Mouse (Mus musculus): ENCODE data around the gene Galk2. TPM values are rescaled to one million over a fixed set of nuclear protein-coding genes. Genes with fewer than 3 reads are reported as not detected.

Gene Galk2
- total RNA-seq, 1 experiment from 2014 or later: 102 TPM

GRCm38 (mm10) chr2:125900797-125901410 is 42.0 kb downstream of the Galk2 start:
- no peak for DNase-seq

GRCm38 (mm10) chr2:125901426-125901825 is 42.5 kb downstream of the Galk2 start:
- DNase-seq: no peak

- DNase-seq: no peak
Observed at GRCm38 (mm10) chr2:125906407-125907066, 47.6 kb downstream of the Galk2 start.

- DNase-seq: no peak
Observed at GRCm38 (mm10) chr2:125907580-125908255, 48.8 kb downstream of the Galk2 start.

DNA sequence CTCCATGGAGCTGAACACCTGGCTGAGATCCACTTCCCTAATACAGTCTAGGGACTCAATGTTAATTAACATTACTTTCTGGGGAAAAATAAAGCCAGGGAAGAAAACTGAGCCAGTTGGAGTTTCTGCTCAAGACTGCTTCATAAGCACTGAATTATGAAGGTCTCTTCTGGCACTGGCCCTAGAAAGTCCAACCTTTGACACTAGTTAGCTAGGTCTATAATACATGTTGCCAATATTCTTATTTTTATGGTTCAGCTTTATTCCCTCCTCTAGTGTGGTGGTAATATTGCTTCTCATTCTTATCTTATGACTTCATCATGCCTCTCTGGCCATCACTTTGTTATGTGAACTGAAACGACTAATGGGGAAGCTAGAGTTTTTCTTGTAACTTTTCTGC is 55.3 kb downstream of the Galk2 start:
- no peak for DNase-seq

DNA sequence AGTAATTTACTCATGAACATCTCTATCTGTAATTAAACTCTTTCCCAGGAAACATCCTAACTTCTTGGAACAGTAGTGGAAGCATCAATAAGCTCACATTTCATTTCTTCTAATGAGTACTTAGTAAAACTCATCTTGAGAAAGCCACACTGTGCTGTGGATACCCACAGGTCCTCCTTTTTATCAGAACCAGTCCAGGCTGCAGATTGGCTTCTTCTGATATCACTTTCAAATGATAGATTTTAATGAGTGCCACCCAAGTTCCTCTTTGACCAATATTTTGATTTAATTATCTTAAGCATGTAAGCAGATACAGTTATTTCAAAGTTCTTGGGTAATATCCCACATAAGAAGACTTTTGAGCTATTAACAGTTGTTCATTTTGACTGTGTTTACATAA is 55.8 kb downstream of the Galk2 start:
- no peak for DNase-seq

DNA sequence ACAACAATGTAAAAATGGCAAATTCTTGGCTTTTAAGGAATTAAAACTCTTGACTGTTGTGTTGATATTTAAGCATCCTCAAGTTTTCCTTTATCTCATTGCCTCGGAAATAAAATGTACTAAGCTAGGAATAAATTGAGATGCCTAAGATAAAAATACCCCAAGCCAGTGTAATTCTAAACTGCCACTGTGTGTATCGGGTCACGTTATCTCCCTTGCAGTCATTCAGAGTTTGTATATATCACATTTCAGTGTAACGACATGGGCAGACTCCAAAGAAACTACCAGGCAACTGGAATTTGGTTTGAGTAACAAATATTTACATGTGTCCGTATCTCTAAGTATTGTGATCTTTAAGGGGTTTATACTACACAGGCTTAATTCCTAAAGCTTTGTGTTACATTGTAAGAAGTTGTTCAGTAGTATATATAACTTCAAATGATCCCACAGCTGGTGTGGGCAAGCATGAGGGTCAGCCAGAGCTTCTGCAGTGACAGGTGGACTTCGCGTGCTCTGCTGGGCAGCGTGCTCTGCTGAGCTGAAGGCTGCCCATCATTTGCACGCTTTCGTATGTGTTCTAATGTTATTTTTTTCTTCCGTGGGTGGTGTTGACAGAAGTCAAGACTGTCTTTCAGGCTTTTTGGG is 57.9 kb downstream of the Galk2 start:
- no peak for DNase-seq

- DNase-seq: no peak
Observed at GRCm38 (mm10) chr2:125917297-125917679, 58.4 kb downstream of the Galk2 start.

- no peak for DNase-seq
Observed at GRCm38 (mm10) chr2:125921273-125921672, 62.4 kb downstream of the Galk2 start.

- DNase-seq: no peak
Observed at GRCm38 (mm10) chr2:125922149-125922548, 63.2 kb downstream of the Galk2 start.

GRCm38 (mm10) chr2:125922877-125923276 is 64.0 kb downstream of the Galk2 start:
- peak; percentile 36 for DNase-seq

- DNase-seq: peak; percentile 38
Observed at GRCm38 (mm10) chr2:125923346-125923745, 64.4 kb downstream of the Galk2 start.

DNA sequence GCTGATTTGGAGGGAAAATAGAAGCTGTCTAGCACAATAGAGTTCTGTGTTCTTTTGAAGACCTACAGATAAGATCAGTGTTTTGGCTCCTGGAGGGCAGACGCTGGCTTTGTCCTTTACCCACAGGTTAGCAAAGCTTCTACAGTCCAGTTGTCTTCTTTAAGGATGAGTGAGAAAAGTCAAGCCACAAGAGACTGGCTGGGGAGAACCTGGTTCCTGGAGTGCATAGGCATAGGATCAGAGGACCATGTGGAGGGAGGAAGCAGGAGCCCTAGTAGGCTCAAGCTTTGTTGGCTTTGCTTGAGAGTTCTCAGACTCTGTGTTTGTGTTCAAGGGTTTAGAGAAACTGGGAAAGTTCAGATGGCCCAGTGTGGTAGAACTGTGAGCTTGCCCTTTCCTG is 65.6 kb downstream of the Galk2 start:
- DNase-seq: no peak

- no peak for DNase-seq
Observed at GRCm38 (mm10) chr2:125925081-125925480, 66.2 kb downstream of the Galk2 start.

GRCm38 (mm10) chr2:125929396-125929795 is 70.5 kb downstream of the Galk2 start:
- DNase-seq: no peak

GRCm38 (mm10) chr2:125929872-125930271 is 71.0 kb downstream of the Galk2 start:
- no peak for DNase-seq

- no peak for DNase-seq
Observed at GRCm38 (mm10) chr2:125931193-125931592, 72.3 kb downstream of the Galk2 start.

GRCm38 (mm10) chr2:125932734-125933133 is 73.8 kb downstream of the Galk2 start:
- no peak for DNase-seq

DNA sequence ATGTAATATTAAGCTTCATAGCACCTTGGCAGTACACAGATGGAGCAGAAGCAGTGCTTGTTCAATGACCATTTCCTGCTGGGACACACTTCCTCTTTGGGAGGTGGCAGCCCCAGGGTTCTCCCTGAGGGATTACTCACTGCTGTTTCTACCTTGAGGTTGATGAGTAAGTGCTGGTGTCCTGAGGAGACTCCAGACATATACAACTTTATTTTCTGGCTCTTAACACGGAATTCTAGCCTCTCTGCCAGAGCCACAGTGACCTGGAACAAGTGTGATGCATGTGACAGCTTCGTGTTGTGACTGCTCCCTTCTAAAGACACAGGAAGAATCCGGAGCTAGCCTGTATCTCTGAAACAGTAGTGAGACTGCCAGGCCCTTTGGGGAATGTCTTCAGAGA is 75.1 kb downstream of the Galk2 start:
- DNase-seq: no peak

- no peak for DNase-seq
Observed at GRCm38 (mm10) chr2:125936396-125936795, 77.5 kb downstream of the Galk2 start.

DNA sequence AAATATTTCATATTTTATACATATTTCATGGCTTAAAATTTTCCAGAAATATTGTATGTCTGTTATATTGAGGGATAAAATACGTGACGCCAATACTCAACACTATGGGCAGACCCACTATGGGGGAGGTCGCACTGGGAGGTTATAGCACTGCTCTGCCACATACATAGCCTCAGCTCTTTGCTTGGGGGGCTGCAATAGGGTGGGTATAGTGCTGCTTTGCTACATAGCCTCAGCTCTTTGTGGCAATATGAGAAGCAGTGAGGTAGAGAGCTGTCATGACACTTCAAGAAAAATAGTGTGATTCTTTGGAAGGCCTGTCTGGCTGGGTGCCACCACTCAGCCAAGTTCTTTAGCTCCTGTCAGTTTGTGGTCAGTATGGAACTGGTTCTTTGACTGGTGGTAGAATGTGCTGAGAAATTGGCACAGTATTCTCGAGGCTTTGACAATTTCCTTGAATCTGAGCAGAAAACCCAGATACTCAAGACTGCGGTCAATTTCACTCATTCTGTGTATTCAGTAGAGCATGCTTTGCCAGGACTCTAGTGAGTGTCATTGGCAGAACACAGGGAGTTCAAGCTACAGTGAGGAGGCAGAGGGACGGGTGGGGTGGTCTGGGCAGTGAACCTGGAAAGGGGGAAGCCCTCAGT is 80.2 kb downstream of the Galk2 start:
- DNase-seq: no peak

- peak; percentile 41 for DNase-seq
Observed at GRCm38 (mm10) chr2:125941111-125941785, 82.3 kb downstream of the Galk2 start.

All from adrenal gland, postnatal 25 days (tissue).